Mouse (Mus musculus): Measurements from ENCODE around the gene Arhgap18.

DNA sequence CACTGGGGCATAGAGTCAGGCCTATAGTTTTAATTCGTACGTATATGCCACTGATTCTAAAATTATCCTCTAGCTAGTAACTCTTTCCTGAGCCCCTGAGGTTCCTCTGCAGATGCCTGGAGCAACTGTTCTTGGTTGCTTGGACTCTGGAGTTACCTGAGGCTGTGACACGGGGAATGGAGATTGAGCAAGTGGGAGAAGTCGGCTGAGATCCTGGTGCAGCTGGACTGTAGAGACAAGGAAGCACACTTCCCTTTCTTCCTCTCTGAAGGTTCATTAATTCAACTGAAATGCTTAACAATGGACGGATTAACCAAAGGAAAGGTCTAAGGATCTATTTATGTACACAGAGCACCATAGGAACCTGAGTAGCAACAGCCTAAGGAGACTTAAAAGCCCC, 70.8 kb downstream of the Arhgap18 start:
- TF ChIP-seq CTCF (IDR thresholded peaks at IDR 0.05; ENCODE audit: low read depth) (no peak), EP300 (IDR thresholded peaks at IDR 0.05; ENCODE audit: low read depth) (no peak)
